Mouse (Mus musculus) forebrain, embryonic 14.5 days (tissue): ENCODE results near the gene Adam12. TPM values are rescaled to one million over a fixed set of nuclear protein-coding genes. Genes with fewer than 3 reads are reported as not detected.

ENCODE experiments used
- ATAC-seq: fragments of 200-750 bp; cut with Nextera tagmentation; 2 replicates; pipeline ENCODE4 v1.8.0; 2017; ENCODE audit warnings: mild to moderate bottlenecking, moderate library complexity
- DNase-seq: peaks from one replicate; pipeline ENCODE4 v3.0.0-alpha.2; 2015; ENCODE audit warnings: low spot score
- H3K27ac ChIP-seq: fragments of 300-500 bp; sonication (generic); 2 replicates; pipeline ENCODE4 v1.5.1; 2014; ENCODE audit warnings: low read depth, mild to moderate bottlenecking, control low read depth, low read length, moderate library complexity
- H3K27me3 ChIP-seq: fragments of 300-500 bp; sonication (generic); replicated peaks from 2 replicates; pipeline ENCODE4 v1.6.1; 2014; ENCODE audit warnings: low read length, control low read depth, mixed read lengths; ENCODE audit not compliant: control insufficient read depth, insufficient read depth
- H3K36me3 ChIP-seq: fragments of 300-500 bp; sonication (generic); 2 replicates; pipeline ENCODE4 v1.6.1; 2014; ENCODE audit warnings: low read length, control low read depth; ENCODE audit not compliant: control insufficient read depth, insufficient read depth
- H3K4me1 ChIP-seq: fragments of 300-500 bp; sonication (generic); 2 replicates; pipeline ENCODE4 v1.6.1; 2014; ENCODE audit warnings: antibody characterized with exemption, low read length, control low read depth; ENCODE audit not compliant: control insufficient read depth, insufficient read depth
- H3K4me2 ChIP-seq: fragments of 300-500 bp; sonication (generic); 2 replicates; pipeline ENCODE4 v1.6.1; 2014; ENCODE audit warnings: mild to moderate bottlenecking, control low read depth, low read length
- H3K4me3 ChIP-seq: fragments of 300-500 bp; sonication (generic); 2 replicates; pipeline ENCODE4 v1.5.1; 2014; ENCODE audit warnings: low read depth, low read length, control low read depth
- H3K9ac ChIP-seq: fragments of 300-500 bp; sonication (generic); 2 replicates; pipeline ENCODE4 v1.6.1; 2014; ENCODE audit warnings: mild to moderate bottlenecking, low read length, control low read depth, moderate library complexity
- H3K9me3 ChIP-seq: fragments of 300-500 bp; sonication (generic); replicated peaks from 2 replicates; pipeline ENCODE4 v1.6.1; 2016; ENCODE audit warnings: low read length, control low read depth, mixed read lengths; ENCODE audit not compliant: control insufficient read depth
- WGBS: fragments of 180-500 bp; shearing (Covaris S2); extraction: QIAGEN DNeasy Blood & Tissue Kit; methylation state at CpG from one replicate; pipeline ENCODE4 v1.1.7; 2014; 5-methylcytosine and 5-hydroxymethylcytosine counted together
- polyA plus RNA-seq: library from polyadenylated mRNA; unstranded; fragments of >200 nt; fragmentation: Nextera tagmentation; extraction: Ambion mirVana; gene quantifications from 2 replicates; pipeline ENCODE4 v1.2.1, GENCODE M21; 2014

The Adam12 gene
- polyA plus RNA-seq, 1 experiment from 2014 or later, result 1.9 TPM

GRCm38 (mm10) chr7:134150305-134150704, 81.6 kb downstream of the Adam12 start:
- peak; percentile 23 for DNase-seq
- Histone ChIP-seq H3K9ac (no peak overlapping the region), H3K4me1 (no peaks in the 10 kb centered on the region), H3K27me3 (no peaks in the 10 kb centered on the region), H3K4me3 (no peak overlapping the region), H3K27ac (no peak overlapping the region), H3K4me2 (no peak overlapping the region), H3K36me3 (no peaks in the 10 kb centered on the region), H3K9me3 (no peaks in the 10 kb centered on the region)
- 72% methylated on average over 8 of the region's 8 CpGs for WGBS
- ATAC-seq, result no peak

GRCm38 (mm10) chr7:134149351-134149750, 82.6 kb downstream of the Adam12 start:
- Histone ChIP-seq H3K9me3 (no peaks in the 10 kb centered on the region), H3K4me2 (no peak overlapping the region), H3K4me1 (no peaks in the 10 kb centered on the region), H3K27ac (no peak overlapping the region), H3K9ac (no peak overlapping the region), H3K4me3 (no peak overlapping the region), H3K36me3 (no peaks in the 10 kb centered on the region), H3K27me3 (no peaks in the 10 kb centered on the region)
- DNase-seq, result no peak
- 93% methylated on average over 6 of the region's 6 CpGs for WGBS
- ATAC-seq, result no peak

- Histone ChIP-seq H3K9ac (no peak overlapping the region), H3K4me3 (no peak overlapping the region), H3K9me3 (no peaks in the 10 kb centered on the region), H3K4me1 (no peaks in the 10 kb centered on the region), H3K4me2 (no peak overlapping the region), H3K27me3 (no peaks in the 10 kb centered on the region), H3K27ac (no peak overlapping the region), H3K36me3 (no peaks in the 10 kb centered on the region)
- DNase-seq (no peak), ATAC-seq (no peak)
- 90% methylated on average over 3 of the region's 3 CpGs for WGBS
These were observed 84.4 kb downstream of the Adam12 start for GRCm38 (mm10) chr7:134147561-134147960.

GRCm38 (mm10) chr7:134146821-134147220, 85.1 kb downstream of the Adam12 start:
- DNase-seq, result no peak
- Histone ChIP-seq H3K9ac (no peak overlapping the region), H3K27ac (no peak overlapping the region), H3K27me3 (no peaks in the 10 kb centered on the region), H3K4me1 (no peaks in the 10 kb centered on the region), H3K9me3 (no peaks in the 10 kb centered on the region), H3K4me3 (no peak overlapping the region), H3K4me2 (no peak overlapping the region), H3K36me3 (no peaks in the 10 kb centered on the region)
- ATAC-seq, result no peak
- 97% methylated on average over 2 of the region's 2 CpGs for WGBS

- ATAC-seq (no peak), DNase-seq (peak; percentile 24)
- no peaks in the 10 kb centered on the region for H3K9me3 ChIP-seq
These were observed 87.8 kb downstream of the Adam12 start for GRCm38 (mm10) chr7:134144111-134144510.

GRCm38 (mm10) chr7:134139291-134139949, 92.5 kb downstream of the Adam12 start:
- Histone ChIP-seq H3K36me3 (no peaks in the 10 kb centered on the region), H3K4me2 (no peak overlapping the region), H3K27me3 (no peaks in the 10 kb centered on the region), H3K4me3 (no peak overlapping the region), H3K27ac (no peak overlapping the region), H3K9me3 (no peaks in the 10 kb centered on the region), H3K4me1 (no peaks in the 10 kb centered on the region), H3K9ac (no peak overlapping the region)
- ATAC-seq (no peak), DNase-seq (no peak)
- WGBS, result 89% methylated on average over 4 of the region's 4 CpGs

More at GRCm38 (mm10) chr7:134144111-134144510, 87.8 kb downstream of the Adam12 start:
- H3K36me3 ChIP-seq, result no peaks in the 10 kb centered on the region
- no peak overlapping the region for H3K4me3 ChIP-seq
- no peaks in the 10 kb centered on the region for H3K4me1 ChIP-seq
- no peak overlapping the region for H3K4me2 ChIP-seq
- no peak overlapping the region for H3K9ac ChIP-seq
- 61% methylated on average over 9 of the region's 9 CpGs for WGBS
- H3K27ac ChIP-seq, result no peak overlapping the region
- H3K27me3 ChIP-seq, result no peaks in the 10 kb centered on the region

- no peaks in the 10 kb centered on the region for H3K36me3 ChIP-seq
- ATAC-seq (peak; percentile 50; the same call in 1 of the 2 replicates), DNase-seq (peak; percentile 68)
- no peak overlapping the region for H3K27ac ChIP-seq
- peaks cover 15% of the 10 kb centered on the region; the same call in 1 of the 2 replicates for H3K4me1 ChIP-seq
- WGBS, result 5% methylated on average over 2 of the region's 2 CpGs
- no peak overlapping the region for H3K4me2 ChIP-seq
- no peak overlapping the region for H3K4me3 ChIP-seq
- H3K9me3 ChIP-seq, result no peaks in the 10 kb centered on the region
- H3K27me3 ChIP-seq, result no peaks in the 10 kb centered on the region
- no peak overlapping the region for H3K9ac ChIP-seq
These were observed 99.6 kb downstream of the Adam12 start for GRCm38 (mm10) chr7:134132323-134132722.

GRCm38 (mm10) chr7:134128087-134128522, 103.8 kb downstream of the Adam12 start:
- ATAC-seq (no peak), DNase-seq (no peak)
- Histone ChIP-seq H3K4me2 (no peak overlapping the region), H3K9me3 (no peaks in the 10 kb centered on the region), H3K27me3 (no peaks in the 10 kb centered on the region), H3K36me3 (no peaks in the 10 kb centered on the region), H3K4me3 (no peak overlapping the region), H3K4me1 (peaks cover 15% of the 10 kb centered on the region; the same call in 1 of the 2 replicates), H3K27ac (no peak overlapping the region), H3K9ac (no peak overlapping the region)
- WGBS, result 65% methylated on average over 5 of the region's 5 CpGs

- 3% methylated on average over 2 of the region's 2 CpGs for WGBS
- peak; percentile 78 for DNase-seq
- H3K4me2 ChIP-seq, result no peak overlapping the region
- H3K36me3 ChIP-seq, result no peaks in the 10 kb centered on the region
- H3K9ac ChIP-seq, result no peak overlapping the region
- ATAC-seq, result peak; percentile 77
- H3K27me3 ChIP-seq, result no peaks in the 10 kb centered on the region
- 0 out of 2 replicates have a peak, but pooled peaks cover 3% of the 10 kb centered on the region for H3K9me3 ChIP-seq
- H3K27ac ChIP-seq, result no peak overlapping the region
- no peaks in the 10 kb centered on the region for H3K4me1 ChIP-seq
- no peak overlapping the region for H3K4me3 ChIP-seq
These were observed 110.5 kb downstream of the Adam12 start for GRCm38 (mm10) chr7:134121397-134121796.
